Mouse (Mus musculus) c-Kit-positive CD71-positive TER-119-negative erythroid progenitor cells, embryonic 14.5 days (primary cell): ENCODE data around the gene Morn5.
A peak's percentile ranks its signal among the peaks of the same experiment; 100 is the strongest.

Experiments
- DNase-seq: peaks from one replicate; pipeline ENCODE4 v3.0.0-alpha.2; 2013; ENCODE audit warnings: low read depth

The Morn5 gene

GRCm38 (mm10) chr2:36071660-36072305 lies 22.5 kb downstream of the Morn5 start:
- no peak for DNase-seq

DNA sequence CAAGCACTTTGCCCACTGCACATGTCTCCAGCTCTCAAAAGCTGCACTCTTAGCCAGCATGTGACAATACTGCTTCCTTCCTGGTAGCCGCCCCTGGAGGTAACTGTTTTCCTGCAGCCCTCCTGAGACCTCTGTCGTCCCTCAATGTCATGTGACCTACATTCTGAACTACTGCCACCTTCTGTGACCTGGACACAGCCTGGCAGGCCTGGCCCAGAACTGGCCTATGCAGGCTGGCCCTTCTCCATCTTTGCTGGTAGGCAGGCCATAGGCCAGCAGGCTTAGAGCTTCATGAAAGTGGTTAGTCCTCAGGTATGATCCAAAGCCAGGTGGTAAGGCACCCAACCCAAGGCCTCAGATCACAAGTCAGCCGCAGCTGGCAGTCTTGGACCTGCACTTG lies 24.5 kb downstream of the Morn5 start:
- DNase-seq, result no peak

GRCm38 (mm10) chr2:36075210-36075609 lies 26.0 kb downstream of the Morn5 start:
- no peak for DNase-seq

DNA sequence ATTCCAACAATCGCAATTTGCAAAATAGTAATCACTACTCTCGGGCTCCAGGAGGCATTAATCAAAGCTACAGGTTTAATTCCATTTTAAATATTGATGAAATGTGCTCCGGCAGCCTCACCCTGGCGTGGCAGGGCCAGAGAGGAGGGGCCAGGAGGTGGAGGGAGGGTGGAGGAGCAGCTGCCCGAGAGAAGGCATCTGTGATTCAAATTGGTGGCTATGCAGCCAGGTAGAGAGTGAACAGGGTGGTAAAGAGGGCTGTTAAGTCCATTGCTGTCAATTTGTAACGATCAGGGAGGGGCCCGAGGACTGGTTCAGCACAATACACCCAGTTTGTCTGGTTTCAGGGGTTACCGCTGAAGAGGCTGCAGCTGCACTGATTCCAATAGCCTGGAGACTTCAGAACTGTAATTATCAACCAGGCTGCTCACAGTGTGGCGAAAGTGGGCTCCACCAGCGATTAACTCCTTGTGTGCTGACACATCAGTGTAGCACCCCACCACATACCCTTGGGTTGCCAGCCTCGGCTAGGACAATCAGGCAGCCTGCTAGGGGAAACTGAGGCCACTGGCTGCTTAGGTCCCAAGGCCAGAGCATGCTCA lies 28.0 kb downstream of the Morn5 start:
- DNase-seq, result no peak

DNA sequence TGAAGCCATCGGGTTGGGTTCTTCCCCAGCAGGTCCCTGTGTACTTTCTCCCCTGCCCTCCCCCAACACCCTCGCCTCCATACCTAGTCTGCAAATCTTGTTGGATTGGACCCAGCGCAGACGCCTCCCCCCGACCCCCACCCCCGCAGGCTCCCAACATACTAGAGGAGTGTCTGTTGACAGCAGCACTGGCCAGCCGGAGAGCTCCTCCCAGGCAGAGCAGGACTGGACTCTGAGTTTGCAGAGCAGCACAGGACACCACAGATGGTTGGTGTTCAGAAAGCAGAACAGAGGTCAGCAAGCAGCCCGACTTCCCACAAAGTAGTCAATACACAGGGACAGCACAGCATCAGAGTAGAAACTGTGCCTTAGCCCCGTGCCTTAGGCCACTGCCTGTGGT lies 32.2 kb downstream of the Morn5 start:
- no peak for DNase-seq

GRCm38 (mm10) chr2:36082802-36083580 lies 33.7 kb downstream of the Morn5 start:
- DNase-seq, result no peak

DNA sequence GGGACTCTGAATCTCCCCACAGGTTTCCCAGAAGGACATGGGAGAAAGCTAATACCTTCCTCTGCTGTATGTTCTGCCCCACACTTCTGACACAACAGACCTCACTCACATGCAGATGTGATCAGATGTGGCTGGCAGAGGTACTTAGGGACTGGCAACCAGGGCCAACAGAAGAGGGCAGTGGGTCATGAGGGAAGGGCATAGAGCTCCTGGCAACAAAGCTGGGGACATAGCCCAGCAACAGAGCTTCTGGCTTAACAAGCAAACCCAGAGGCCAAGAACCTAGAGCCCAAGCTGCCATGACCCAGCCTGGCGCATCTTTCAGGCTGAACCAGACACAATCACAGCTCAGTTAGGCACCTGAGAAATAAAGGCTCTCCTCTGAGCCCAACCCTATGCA lies 35.8 kb downstream of the Morn5 start:
- DNase-seq, result no peak

DNA sequence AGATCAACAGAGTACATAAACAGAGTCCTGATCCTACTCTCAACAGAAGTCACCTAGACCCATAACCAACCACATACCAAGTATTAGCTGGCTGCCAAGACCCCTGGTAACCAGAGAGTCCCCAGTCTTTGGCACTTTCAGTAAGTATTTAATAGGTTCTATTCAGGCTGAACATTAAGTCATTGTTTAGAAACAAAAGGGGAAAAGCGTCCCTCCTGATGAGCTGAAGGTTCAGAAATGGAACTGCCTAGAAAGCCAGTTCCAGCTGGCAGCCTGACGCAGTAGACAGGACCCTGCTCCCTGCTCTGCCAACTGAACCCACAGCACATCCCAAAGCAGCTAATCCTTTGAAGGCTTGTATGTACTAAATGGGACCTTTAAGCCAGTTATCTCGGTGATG lies 39.9 kb downstream of the Morn5 start:
- DNase-seq, result no peak

- peak; percentile 68 for DNase-seq
Observed at GRCm38 (mm10) chr2:36090853-36091741, 41.8 kb downstream of the Morn5 start.

- DNase-seq, result no peak
Observed at GRCm38 (mm10) chr2:36092748-36093147, 43.5 kb downstream of the Morn5 start.

DNA sequence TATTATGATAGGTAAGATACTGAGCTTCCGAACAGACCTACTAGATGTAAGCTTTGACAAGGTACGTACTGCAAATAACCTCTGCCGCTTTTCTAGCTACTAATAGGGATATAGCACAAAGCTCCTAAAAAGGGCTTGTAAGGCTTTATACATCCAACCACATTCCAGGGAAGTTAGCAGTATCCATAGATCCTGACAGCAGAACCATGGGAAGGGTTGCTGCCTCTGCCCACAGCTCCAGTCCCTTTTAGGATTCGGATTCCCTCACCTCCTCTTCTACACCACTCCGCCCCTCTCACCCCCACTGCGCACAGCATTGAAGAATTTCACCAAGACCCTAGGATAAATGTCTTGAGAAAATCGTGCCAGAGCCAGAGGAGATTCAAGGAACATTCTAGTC lies 44.0 kb downstream of the Morn5 start:
- DNase-seq, result no peak

DNA sequence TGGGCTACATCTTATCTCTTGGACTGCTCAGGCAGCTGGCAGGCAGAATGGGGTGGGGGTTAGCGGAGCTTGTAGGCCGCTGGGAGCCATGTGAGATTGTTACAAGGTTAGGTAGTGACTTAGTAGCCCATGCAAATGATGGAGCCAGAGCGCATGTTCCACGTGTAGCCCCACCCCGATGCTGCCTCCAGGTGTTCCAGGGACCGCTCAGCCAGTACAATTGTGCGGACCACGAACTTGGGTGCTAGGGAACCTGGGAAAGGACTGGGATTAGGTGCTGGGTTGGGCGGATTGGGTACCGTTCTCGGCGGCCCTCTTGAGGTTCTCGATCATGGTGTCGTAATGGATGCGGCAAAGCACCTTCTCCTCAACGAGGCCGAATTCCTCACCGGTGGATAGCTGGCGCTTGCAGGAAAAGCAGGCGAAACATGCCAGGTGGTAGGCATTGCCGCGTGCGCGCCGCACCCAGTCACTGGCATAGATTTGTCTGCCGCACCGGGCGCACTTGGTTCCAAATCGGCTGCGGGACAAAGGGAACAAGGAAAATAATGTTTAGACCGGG lies 44.7 kb downstream of the Morn5 start:
- DNase-seq, result no peak

- no peak for DNase-seq
Observed at GRCm38 (mm10) chr2:36097129-36097815, 48.0 kb downstream of the Morn5 start.

GRCm38 (mm10) chr2:36098021-36098420 lies 48.8 kb downstream of the Morn5 start:
- DNase-seq, result no peak

GRCm38 (mm10) chr2:36099739-36100138 lies 50.5 kb downstream of the Morn5 start:
- no peak for DNase-seq

DNA sequence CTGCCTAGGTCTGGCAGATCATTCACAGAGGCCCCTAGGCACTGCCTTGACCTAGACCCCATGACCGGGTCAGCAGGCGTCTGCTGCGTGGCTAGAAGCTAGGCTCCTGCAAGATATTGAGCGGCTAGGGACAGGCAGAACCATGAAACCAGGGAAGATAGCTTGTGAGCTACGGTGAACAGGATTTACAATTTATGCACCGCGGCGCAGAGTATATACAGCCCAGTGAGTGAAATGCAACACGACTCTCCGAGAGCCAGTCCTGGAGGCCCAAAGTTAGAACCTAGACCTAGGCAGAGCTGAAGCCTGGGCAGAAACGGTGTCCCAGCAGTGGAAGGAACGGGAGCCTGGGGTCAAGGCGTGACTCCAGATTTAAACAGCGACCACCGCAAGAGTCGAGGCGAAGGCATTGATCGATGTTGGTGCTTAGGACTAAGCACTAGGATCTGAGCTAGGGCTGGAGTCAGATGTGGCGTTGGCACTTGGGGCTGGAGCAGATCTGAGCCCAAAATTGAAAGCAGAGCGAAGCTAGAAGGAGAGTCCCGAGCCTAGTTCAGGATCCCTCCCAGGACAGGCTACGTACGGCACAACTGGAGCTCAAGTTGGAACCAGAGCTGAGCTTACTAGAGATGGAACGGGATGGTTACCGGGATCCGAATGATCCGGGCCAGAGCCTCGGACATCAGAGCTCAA lies 52.8 kb downstream of the Morn5 start:
- DNase-seq, result no peak

- no peak for DNase-seq
Observed at GRCm38 (mm10) chr2:36102559-36102946, 53.3 kb downstream of the Morn5 start.

GRCm38 (mm10) chr2:36103069-36103554 lies 53.9 kb downstream of the Morn5 start:
- no peak for DNase-seq

DNA sequence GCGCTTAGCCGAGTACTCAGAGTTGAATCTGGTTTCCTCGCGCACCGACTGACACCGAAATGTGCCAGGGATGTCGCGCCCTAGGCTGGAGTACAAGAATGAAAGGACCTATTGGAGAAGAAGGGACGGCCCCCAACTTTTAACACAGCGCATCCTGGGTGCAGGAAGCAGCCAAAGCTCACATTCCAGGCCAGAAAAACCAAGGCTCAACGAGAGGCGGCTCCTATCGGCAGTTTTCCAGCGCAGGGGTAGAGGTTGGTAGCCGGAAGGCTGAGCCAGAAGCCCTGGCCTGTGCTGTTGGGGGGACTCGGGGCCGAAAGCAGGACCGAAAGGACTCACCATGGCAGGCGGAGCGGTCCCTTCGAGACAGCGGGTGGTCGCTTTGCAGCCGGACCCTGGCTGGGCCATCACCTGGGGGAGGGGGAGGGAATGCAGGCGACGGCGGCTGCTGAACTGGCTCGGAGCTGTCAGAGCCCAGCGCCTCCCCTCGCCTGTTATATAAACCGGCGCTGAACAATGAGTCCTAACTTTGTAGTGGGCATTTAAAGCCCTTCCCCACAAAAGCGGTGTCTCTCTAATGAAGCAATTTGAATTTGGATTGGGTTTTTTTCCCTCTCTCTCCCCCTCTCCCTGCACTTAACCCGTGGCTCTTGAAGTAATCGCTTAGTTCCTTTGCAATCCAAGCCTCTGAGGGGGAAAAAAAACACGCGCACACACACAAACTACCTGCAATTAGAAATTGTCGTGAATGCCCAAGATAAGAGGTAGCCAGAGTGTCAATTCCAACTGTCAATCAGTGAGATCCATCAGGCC lies 54.5 kb downstream of the Morn5 start:
- DNase-seq, result no peak
